Mouse (Mus musculus): ENCODE results near the gene Foxred2. TPM values are rescaled to one million over a fixed set of nuclear protein-coding genes. Genes with fewer than 3 reads are reported as not detected.

Foxred2 gene
- total and polyA plus RNA-seq, 3 experiments: 9.9 to 12.2 TPM; not detected in 1

DNA sequence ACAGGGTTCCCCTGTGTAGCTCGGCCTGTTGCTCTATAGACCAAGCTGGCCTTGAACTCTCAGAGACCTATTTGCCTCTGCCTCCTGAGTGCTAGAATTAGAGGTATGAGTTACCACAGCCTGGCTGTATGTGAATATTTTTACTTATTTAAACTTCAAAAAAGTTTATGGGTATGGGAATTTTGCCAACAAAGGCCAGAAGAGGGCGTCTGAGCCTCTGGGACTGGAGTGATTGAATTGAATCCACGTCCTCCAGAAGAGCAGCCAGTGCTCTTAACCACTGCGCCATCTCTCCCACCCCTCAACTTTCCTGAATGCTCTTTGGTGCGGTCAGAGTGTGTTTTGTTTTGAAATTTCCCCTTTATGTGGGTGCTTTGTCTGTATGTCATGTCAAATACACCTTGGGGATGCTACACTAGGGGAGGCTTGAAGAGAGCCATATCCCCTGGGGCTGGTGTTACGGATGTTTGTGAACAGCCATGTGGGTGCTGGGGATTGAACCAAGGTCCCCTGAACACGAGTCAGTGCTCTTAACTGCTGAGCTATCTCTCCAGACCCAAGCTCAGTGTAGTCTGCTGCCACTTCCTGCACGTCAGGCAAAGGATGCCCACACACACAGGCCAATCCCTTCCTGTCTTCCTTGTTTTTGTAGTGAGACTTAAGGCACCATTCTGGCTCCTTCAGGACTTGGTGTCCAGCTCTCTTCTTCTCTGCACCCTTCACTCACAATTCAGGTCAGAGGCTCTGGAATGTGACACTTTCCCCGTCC is 33.1 kb downstream of the Foxred2 start:
- H3K4me1 ChIP-seq (ENCODE audit: control insufficient read depth in 1 of 2, insufficient read depth in 2 of 2, low read length in 2 of 2): peaks cover 0 to 11% of the 10 kb centered on the region in 2 experiments; a peak in 2 of 4 replicates
- H3K9ac ChIP-seq (ENCODE audit: control insufficient read depth, low read depth, low read length, poor library complexity, severe bottlenecking): no peak overlapping the region
- H3K9me3 ChIP-seq (replicated peaks; ENCODE audit: insufficient read depth, low read length): no peaks in the 10 kb centered on the region
- peaks cover 13% of the 10 kb centered on the region in 2 experiments for H3K36me3 ChIP-seq (ENCODE audit: control insufficient read depth in 1 of 2, insufficient read depth in 2 of 2, low read length in 2 of 2)
- no peak overlapping the region for H3K27ac ChIP-seq (ENCODE audit: control insufficient read depth, low read depth, low read length)
- TF ChIP-seq HCFC1 (IDR thresholded peaks at IDR 0.05; ENCODE audit: low read depth, low read length) (no peak), CTCF (IDR thresholded peaks at IDR 0.05 in 2 of 3, conservative IDR thresholded peaks at IDR 0.05 in 1 of 3; ENCODE audit: control insufficient read depth in 1 of 3, insufficient read depth in 1 of 3, low read depth in 2 of 3, low read length in 3 of 3, poor library complexity in 1 of 3, severe bottlenecking in 1 of 3) (peak; percentile 16 to 45 (median 33))
- H3K4me3 ChIP-seq (ENCODE audit: control insufficient read depth in 1 of 2, insufficient read depth in 1 of 2, low read depth in 2 of 2, low read length in 2 of 2): no peak overlapping the region
- H3K79me2 ChIP-seq (ENCODE audit: control insufficient read depth, insufficient read depth, low read length, poor library complexity): peaks cover 20% of the 10 kb centered on the region
- no peaks in the 10 kb centered on the region for H3K27me3 ChIP-seq (ENCODE audit: control insufficient read depth in 1 of 2, insufficient read depth in 2 of 2, low read length in 2 of 2)
- DNase-seq (ENCODE audit: low read depth, low spot score): peak; percentile 51

DNA sequence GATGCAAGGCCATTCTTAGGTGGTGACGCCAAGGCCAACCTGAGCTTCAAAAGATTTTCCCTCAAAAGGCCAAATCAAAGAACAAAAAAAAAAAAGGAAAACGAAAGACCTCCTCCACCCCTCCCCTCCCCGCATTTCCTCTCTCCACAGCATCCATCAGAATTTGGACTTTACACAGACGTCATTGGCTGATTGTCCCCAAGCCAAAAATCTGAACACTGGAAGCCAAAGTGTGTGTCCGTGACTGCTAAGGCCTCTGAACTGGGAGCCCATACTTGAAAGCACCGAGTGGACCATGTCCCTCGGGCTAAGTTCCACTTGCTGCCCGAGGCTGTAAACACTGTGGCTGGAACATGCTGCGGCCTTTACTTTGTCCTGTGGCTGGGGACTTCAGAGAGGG is 33.8 kb downstream of the Foxred2 start:
- Histone ChIP-seq H3K27ac (ENCODE audit: control insufficient read depth, low read depth, low read length) (no peak overlapping the region), H3K79me2 (ENCODE audit: control insufficient read depth, insufficient read depth, low read length, poor library complexity) (peaks cover 12% of the 10 kb centered on the region)

DNA sequence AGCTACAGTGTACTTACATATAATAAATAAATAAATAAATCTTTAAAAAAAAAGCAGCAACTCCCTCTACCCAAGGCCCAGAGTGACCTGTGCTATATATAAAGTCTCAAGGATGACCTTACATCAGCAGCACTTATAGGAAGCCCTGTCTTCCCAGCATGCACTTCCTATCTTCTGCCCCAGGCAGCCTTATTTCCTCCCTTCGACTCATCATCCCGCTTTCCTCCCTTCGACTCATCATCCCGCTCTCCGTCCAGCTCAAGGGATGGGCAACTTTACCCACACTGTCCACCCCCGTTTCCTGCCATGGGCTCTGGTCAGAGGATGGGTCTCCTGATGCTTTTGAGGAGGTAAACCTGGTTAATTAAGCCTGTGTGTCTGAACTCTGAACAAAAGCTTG is 34.9 kb downstream of the Foxred2 start:
- no peaks in the 10 kb centered on the region for H3K27me3 ChIP-seq (ENCODE audit: control insufficient read depth in 1 of 2, insufficient read depth in 2 of 2, low read length in 2 of 2)
- peaks cover 2 to 13% of the 10 kb centered on the region in 2 experiments; a peak in 2 of 4 replicates for H3K36me3 ChIP-seq (ENCODE audit: control insufficient read depth in 1 of 2, insufficient read depth in 2 of 2, low read length in 2 of 2)
- DNase-seq (ENCODE audit: low read depth, low spot score): no peak
- no peaks in the 10 kb centered on the region for H3K9me3 ChIP-seq (replicated peaks; ENCODE audit: insufficient read depth, low read length)
- H3K27ac ChIP-seq (ENCODE audit: control insufficient read depth, low read depth, low read length): no peak overlapping the region
- no peak overlapping the region for H3K9ac ChIP-seq (ENCODE audit: control insufficient read depth, low read depth, low read length, poor library complexity, severe bottlenecking)
- no peak overlapping the region for H3K4me3 ChIP-seq (ENCODE audit: control insufficient read depth in 1 of 2, insufficient read depth in 1 of 2, low read depth in 2 of 2, low read length in 2 of 2)
- H3K4me1 ChIP-seq (ENCODE audit: control insufficient read depth in 1 of 2, insufficient read depth in 2 of 2, low read length in 2 of 2): no peaks in the 10 kb centered on the region
- TF ChIP-seq MAX (IDR thresholded peaks at IDR 0.05; ENCODE audit: low read length): no peak
- TF ChIP-seq ZC3H11A (IDR thresholded peaks at IDR 0.05; ENCODE audit: low read depth, low read length): no peak
- H3K79me2 ChIP-seq (ENCODE audit: control insufficient read depth, insufficient read depth, low read length, poor library complexity): peaks cover 2% of the 10 kb centered on the region; the same call in 1 of the 2 replicates

More for the DNA sequence above, 33.8 kb downstream of the Foxred2 start:
- Histone ChIP-seq H3K9ac (ENCODE audit: control insufficient read depth, low read depth, low read length, poor library complexity, severe bottlenecking) (no peak overlapping the region), H3K4me3 (ENCODE audit: control insufficient read depth in 1 of 2, insufficient read depth in 1 of 2, low read depth in 2 of 2, low read length in 2 of 2) (no peak overlapping the region), H3K9me3 (replicated peaks; ENCODE audit: insufficient read depth, low read length) (no peaks in the 10 kb centered on the region), H3K27me3 (ENCODE audit: control insufficient read depth in 1 of 2, insufficient read depth in 2 of 2, low read length in 2 of 2) (no peaks in the 10 kb centered on the region), H3K4me1 (ENCODE audit: control insufficient read depth in 1 of 2, insufficient read depth in 2 of 2, low read length in 2 of 2) (peaks cover 0 to 7% of the 10 kb centered on the region in 2 experiments; a peak in 2 of 4 replicates), H3K36me3 (ENCODE audit: control insufficient read depth in 1 of 2, insufficient read depth in 2 of 2, low read length in 2 of 2) (peaks cover 10 to 16% of the 10 kb centered on the region in 2 experiments)
- TF ChIP-seq MXI1 (IDR thresholded peaks at IDR 0.05; ENCODE audit: low read depth, low read length) (no peak), NRF1 (IDR thresholded peaks at IDR 0.05; ENCODE audit: insufficient read depth, low read depth, low read length, poor library complexity, severe bottlenecking) (no peak), SIN3A (IDR thresholded peaks at IDR 0.05; ENCODE audit: low read length) (no peak), USF2 (IDR thresholded peaks at IDR 0.05; ENCODE audit: borderline replicate concordance in 1 of 2, insufficient read depth in 1 of 2, low read depth in 1 of 2, low read length in 2 of 2) (no peak), TCF12 (IDR thresholded peaks at IDR 0.05; ENCODE audit: low read depth, low read length) (no peak), TAL1 (IDR thresholded peaks at IDR 0.05; ENCODE audit: low read length) (no peak), BHLHE40 (IDR thresholded peaks at IDR 0.05; ENCODE audit: borderline replicate concordance, low read depth, low read length) (no peak), RCOR1 (IDR thresholded peaks at IDR 0.05; ENCODE audit: low read depth, low read length) (no peak), EP300 (IDR thresholded peaks at IDR 0.05; ENCODE audit: low read depth in 1 of 2, low read length in 2 of 2) (no peak), CHD2 (IDR thresholded peaks at IDR 0.05; ENCODE audit: low read length) (no peak), HCFC1 (IDR thresholded peaks at IDR 0.05; ENCODE audit: low read depth, low read length) (no peak), TBP (IDR thresholded peaks at IDR 0.05; ENCODE audit: low read depth, low read length) (no peak), KAT2A (conservative IDR thresholded peaks at IDR 0.05; ENCODE audit: low read depth, low read length) (no peak), E2F4 (IDR thresholded peaks at IDR 0.05; ENCODE audit: borderline replicate concordance, low read depth, low read length) (no peak), RAD21 (IDR thresholded peaks at IDR 0.05; ENCODE audit: low read depth, low read length) (no peak), GATA1 (IDR thresholded peaks at IDR 0.05; ENCODE audit: low read depth, low read length) (no peak), MAZ (IDR thresholded peaks at IDR 0.05; ENCODE audit: low read depth, low read length) (no peak), MYB (IDR thresholded peaks at IDR 0.05; ENCODE audit: low read depth, low read length) (no peak), JUND (IDR thresholded peaks at IDR 0.05; ENCODE audit: low read depth, low read length) (no peak), MAX (IDR thresholded peaks at IDR 0.05; ENCODE audit: low read length) (no peak)
- no peak for DNase-seq (ENCODE audit: low read depth, low spot score)
